ENCODE assay signal across 7 mouse cellular contexts in genomic region chr3:84696428-84696917, GRCm38 (mm10). TPM values are rescaled to one million over a fixed set of nuclear protein-coding genes. Genes with fewer than 3 reads are reported as not detected.
DNase-seq lines count a peak whose midpoint lies in the region; ATAC-seq and TF ChIP-seq lines count a peak whose summit lies in the region.

No protein-coding gene starts in this region.

- DNase-seq in kidney, postnatal 14 days = peak; percentile 25
- DNase-seq in kidney, adult 2 months = no peak
- DNase-seq in WW6 (ENCODE audit: low read depth, low spot score) = peak; percentile 29
- peak; percentile 42 for DNase-seq in fibroblast of lung, adult 2 months (ENCODE audit: low read depth)
- DNase-seq in left cerebral cortex, adult 8-10 months (ENCODE audit: low spot score in 2 of 2) = peak; percentile 14 to 70
- DNase-seq in cerebellum, adult 11-12 months = no peak

- H3K9ac ChIP-seq in neural tube, embryonic 14.5 days (replicated peaks; ENCODE audit: low read depth, low read length) = no peak overlapping the region

- no peak for TF ChIP-seq CTCF in kidney, adult 2 months (conservative IDR thresholded peaks at IDR 0.05; ENCODE audit: insufficient read depth, insufficient read length, low read depth, low read length)

- no peak for ATAC-seq in neural tube, embryonic 14.5 days (ENCODE audit: low read depth)

- no peaks in the 10 kb centered on the region for H3K27me3 ChIP-seq in kidney, adult 2 months (replicated peaks; ENCODE audit: control insufficient read depth, insufficient read depth, low read length)
- H3K27me3 ChIP-seq in neural tube, embryonic 14.5 days (ENCODE audit: control insufficient read depth, insufficient read depth, low read length) = no peaks in the 10 kb centered on the region

- H3K4me2 ChIP-seq in neural tube, embryonic 14.5 days (ENCODE audit: low read depth, low read length) = peak overlapping the region; percentile 18; the same call in 1 of the 2 replicates

- TF ChIP-seq POLR2A in kidney, adult 2 months (IDR thresholded peaks at IDR 0.05; ENCODE audit: low read depth, low read length) = no peak

- 36% methylated on average over 18 of the region's 18 CpGs for WGBS in kidney, adult 2 months
- WGBS in neural tube, embryonic 14.5 days = 41% methylated on average over 18 of the region's 18 CpGs

- H3K9me3 ChIP-seq in neural tube, embryonic 14.5 days (ENCODE audit: control insufficient read depth, low read length) = no peaks in the 10 kb centered on the region

- H3K4me1 ChIP-seq in kidney, adult 2 months (ENCODE audit: control insufficient read depth, insufficient read depth, low read length) = no peaks in the 10 kb centered on the region
- H3K4me1 ChIP-seq in neural tube, embryonic 14.5 days (ENCODE audit: control insufficient read depth, insufficient read depth, low read length) = peaks cover 10% of the 10 kb centered on the region

- no peak overlapping the region for H3K27ac ChIP-seq in kidney, adult 2 months (ENCODE audit: insufficient read depth, low read depth, low read length)
- no peak overlapping the region for H3K27ac ChIP-seq in neural tube, embryonic 14.5 days (ENCODE audit: low read depth, low read length)

- no peaks in the 10 kb centered on the region for H3K36me3 ChIP-seq in kidney, adult 2 months (ENCODE audit: control insufficient read depth, insufficient read depth, low read length)
- no peaks in the 10 kb centered on the region for H3K36me3 ChIP-seq in neural tube, embryonic 14.5 days (ENCODE audit: control insufficient read depth, insufficient read depth, low read length)

- H3K4me3 ChIP-seq in kidney, adult 2 months (ENCODE audit: insufficient read depth, low read depth, low read length) = no peak overlapping the region
- no peak overlapping the region for H3K4me3 ChIP-seq in neural tube, embryonic 14.5 days (ENCODE audit: low read depth, low read length)

RNA-seq across cellular contexts. Expression of gene Tmem154, which starts 30.5 kb away (rescaled TPM):
- polyA plus RNA-seq in kidney, adult 2 months (2012; rRNA removed) = 0.42 and 0.88 TPM in 2 replicates
- under 1 TPM; 0.17 to 0.53 (median 0.36) TPM for total RNA-seq in left cerebral cortex, adult 8-10 months (2022)
- polyA plus RNA-seq in neural tube, embryonic 14.5 days (2014; fragmentation: Nextera tagmentation; extraction: Ambion mirVana) = 1.2 and 1.3 TPM in 2 replicates

Comparison
In these comparisons a context has a peak if more than half of its experiments do, and no peak if none do; other contexts are left out.
1. DNase-seq: peak in kidney, postnatal 14 days (single experiment), WW6 (single experiment), fibroblast of lung, adult 2 months (single experiment) and left cerebral cortex, adult 8-10 months (2 of 2); none in kidney, adult 2 months (single experiment) and cerebellum, adult 11-12 months (single experiment).